Mouse (Mus musculus) T-cell, adult 2 months (primary cell): ENCODE results near the gene Brix1.

Experiments
- DNase-seq: peaks from one replicate; pipeline ENCODE4 v3.0.0; 2022; ENCODE audit warnings: low spot score

Brix1 gene

GRCm38 (mm10) chr15:10447102-10447501 is 38.6 kb downstream of the Brix1 start:
- DNase-seq: no peak

GRCm38 (mm10) chr15:10442275-10442674 is 43.5 kb downstream of the Brix1 start:
- no peak for DNase-seq

- DNase-seq: no peak
Measured at GRCm38 (mm10) chr15:10441493-10441892, 44.3 kb downstream of the Brix1 start.

- DNase-seq: no peak
Measured at GRCm38 (mm10) chr15:10439963-10440362, 45.8 kb downstream of the Brix1 start.

- DNase-seq: no peak
Measured at GRCm38 (mm10) chr15:10436893-10437292, 48.9 kb downstream of the Brix1 start.

- no peak for DNase-seq
Measured at GRCm38 (mm10) chr15:10426545-10427266, 59.0 kb downstream of the Brix1 start.

GRCm38 (mm10) chr15:10426124-10426523 is 59.6 kb downstream of the Brix1 start:
- no peak for DNase-seq
